Mouse (Mus musculus): ENCODE data around the gene Man2a2. TPM values are rescaled to one million over a fixed set of nuclear protein-coding genes. Genes with fewer than 3 reads are reported as not detected.
A peak's percentile ranks its signal among the peaks of the same experiment; 100 is the strongest.
"Not testable (repeated sequence)": the region's sequence is repeated elsewhere in the genome, so short reads cannot be mapped to it uniquely, and the experiment has no call there.

Gene Man2a2
- polyA plus RNA-seq, 1 experiment, result 78.3 TPM

DNA sequence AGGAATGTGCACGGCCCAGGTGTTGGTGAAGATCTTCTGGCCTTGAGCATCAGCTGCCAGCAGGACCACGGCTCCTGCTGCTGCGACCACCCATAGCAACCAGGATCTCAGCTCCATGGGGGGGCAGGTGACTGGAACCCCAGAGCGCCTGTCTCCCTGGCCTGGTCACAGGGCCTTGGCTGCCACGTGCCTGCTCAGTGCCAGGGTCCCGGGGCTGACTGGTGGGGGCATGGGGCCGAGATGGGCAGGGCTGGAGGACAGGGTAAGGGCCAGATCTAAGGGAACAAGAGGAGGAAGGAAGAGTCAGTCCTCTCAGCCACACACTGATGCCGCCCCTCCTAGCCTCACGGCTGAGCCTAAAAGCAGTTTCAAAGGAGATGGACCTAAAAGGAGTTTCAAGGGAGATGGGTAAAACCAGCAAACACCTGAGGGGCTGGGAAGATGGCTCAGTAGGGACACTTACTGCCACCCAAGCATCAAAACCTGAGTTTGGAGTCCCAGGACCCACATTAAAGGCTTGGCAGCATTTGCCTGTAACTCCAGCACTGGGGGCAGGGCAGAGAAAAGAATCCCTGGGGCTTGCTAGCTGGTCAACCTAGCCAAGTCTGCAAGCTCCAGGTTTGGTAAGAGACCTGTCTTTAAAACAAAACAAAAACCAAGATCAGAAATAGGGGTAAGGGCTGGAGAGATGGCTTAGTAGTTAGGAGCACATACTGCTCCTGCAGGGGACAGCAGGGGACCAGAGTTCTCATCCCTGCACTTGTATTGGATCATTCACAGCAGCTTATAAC lies 27.7 kb upstream of the Man2a2 start:
- no peak for DNase-seq (ENCODE audit: low read depth)
- TF ChIP-seq CTCF (IDR thresholded peaks at IDR 0.05; ENCODE audit: borderline replicate concordance, extremely low read depth, insufficient read depth, insufficient read length), result no peak
- TF ChIP-seq POLR2A (IDR thresholded peaks at IDR 0.05; ENCODE audit: borderline replicate concordance, extremely low read depth, insufficient read depth, insufficient read length, poor library complexity, severe bottlenecking), result no peak

DNA sequence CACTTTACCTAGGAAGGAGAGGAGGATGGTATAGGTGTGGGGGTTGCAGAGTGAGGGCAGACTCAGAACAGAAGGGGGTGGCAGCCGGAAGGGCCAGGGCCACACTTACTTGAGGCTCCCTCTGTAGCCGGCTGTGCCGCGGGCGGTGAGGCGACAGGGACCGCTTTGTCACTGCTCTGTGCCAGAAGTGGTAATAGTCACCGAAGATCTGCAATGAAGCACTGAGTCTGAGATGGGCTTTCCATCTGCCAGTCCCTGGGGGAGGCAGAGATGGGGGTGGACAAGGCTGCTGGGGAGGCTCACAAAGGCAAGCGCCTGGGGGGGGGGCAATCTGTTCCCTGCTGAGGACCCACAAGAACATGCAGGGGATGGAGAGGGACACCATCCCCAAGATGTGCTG lies 26.8 kb upstream of the Man2a2 start:
- no peak for DNase-seq (ENCODE audit: low read depth)
- TF ChIP-seq POLR2A (IDR thresholded peaks at IDR 0.05; ENCODE audit: borderline replicate concordance, extremely low read depth, insufficient read depth, insufficient read length, poor library complexity, severe bottlenecking) (no peak), CTCF (IDR thresholded peaks at IDR 0.05; ENCODE audit: borderline replicate concordance, extremely low read depth, insufficient read depth, insufficient read length) (no peak)

DNA sequence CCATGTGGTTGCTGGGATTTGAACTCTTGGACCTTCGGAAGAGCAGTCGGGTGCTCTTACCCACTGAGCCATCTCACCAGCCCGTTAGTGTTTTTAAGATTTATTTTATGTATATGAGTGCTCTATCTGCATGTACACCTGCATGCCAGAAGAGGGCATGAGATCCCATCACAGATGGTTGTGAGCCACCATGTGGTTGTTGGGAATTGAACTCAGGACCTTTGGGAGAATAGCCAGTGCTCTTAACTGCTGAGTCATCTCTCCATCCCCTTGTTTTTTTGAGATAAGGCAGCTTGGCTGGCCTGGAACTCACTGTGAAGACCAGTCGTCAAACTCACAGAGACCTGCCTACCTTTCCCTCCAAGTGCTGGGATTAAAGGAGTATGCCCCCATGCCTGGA lies 25.3 kb upstream of the Man2a2 start:
- not testable (repeated sequence) for DNase-seq (ENCODE audit: low read depth)

DNA sequence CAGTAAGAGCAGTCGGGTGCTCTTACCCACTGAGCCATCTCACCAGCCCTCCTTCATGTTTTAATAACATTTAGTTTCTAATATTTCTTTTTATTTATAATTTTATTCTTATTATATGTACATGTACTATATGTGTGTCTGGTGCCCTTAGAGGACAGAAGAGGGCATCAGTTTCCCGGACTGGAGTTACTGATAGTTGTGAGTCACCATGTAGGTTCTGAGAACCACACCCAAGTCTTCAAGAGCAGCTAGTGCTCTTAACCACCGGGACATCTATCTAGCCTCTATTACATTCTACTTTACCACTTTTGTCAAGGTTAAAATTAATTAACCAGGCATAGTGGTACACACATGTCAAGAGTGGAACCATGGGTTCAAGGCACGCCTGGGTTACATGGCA lies 23.4 kb upstream of the Man2a2 start:
- no peak for TF ChIP-seq CTCF (IDR thresholded peaks at IDR 0.05; ENCODE audit: borderline replicate concordance, extremely low read depth, insufficient read depth, insufficient read length)
- no peak for TF ChIP-seq POLR2A (IDR thresholded peaks at IDR 0.05; ENCODE audit: borderline replicate concordance, extremely low read depth, insufficient read depth, insufficient read length, poor library complexity, severe bottlenecking)

DNA sequence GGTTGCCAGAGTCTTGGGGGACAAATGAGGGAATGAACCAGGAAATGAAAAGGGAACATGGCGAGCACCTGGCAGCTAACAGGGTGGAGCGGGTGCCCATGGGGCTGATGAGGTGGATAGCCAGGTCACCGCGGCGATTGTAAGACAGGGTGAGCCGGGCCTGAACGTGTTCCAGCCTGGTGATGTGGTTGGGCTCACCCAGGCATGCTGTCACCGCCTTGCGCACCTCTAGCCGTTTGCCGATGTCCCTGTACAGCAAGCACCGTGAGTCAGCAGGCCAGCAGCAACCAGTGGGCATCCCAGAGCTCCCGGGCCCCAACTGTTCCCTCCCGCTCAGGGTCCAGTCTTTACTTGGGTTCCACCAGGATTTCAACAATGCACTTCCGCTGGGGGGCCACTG lies 20.9 kb upstream of the Man2a2 start:
- TF ChIP-seq POLR2A (IDR thresholded peaks at IDR 0.05; ENCODE audit: borderline replicate concordance, extremely low read depth, insufficient read depth, insufficient read length, poor library complexity, severe bottlenecking) (no peak), CTCF (IDR thresholded peaks at IDR 0.05; ENCODE audit: borderline replicate concordance, extremely low read depth, insufficient read depth, insufficient read length) (no peak)

More for the DNA sequence above, 23.4 kb upstream of the Man2a2 start:
- no peak for DNase-seq (ENCODE audit: low read depth)

DNA sequence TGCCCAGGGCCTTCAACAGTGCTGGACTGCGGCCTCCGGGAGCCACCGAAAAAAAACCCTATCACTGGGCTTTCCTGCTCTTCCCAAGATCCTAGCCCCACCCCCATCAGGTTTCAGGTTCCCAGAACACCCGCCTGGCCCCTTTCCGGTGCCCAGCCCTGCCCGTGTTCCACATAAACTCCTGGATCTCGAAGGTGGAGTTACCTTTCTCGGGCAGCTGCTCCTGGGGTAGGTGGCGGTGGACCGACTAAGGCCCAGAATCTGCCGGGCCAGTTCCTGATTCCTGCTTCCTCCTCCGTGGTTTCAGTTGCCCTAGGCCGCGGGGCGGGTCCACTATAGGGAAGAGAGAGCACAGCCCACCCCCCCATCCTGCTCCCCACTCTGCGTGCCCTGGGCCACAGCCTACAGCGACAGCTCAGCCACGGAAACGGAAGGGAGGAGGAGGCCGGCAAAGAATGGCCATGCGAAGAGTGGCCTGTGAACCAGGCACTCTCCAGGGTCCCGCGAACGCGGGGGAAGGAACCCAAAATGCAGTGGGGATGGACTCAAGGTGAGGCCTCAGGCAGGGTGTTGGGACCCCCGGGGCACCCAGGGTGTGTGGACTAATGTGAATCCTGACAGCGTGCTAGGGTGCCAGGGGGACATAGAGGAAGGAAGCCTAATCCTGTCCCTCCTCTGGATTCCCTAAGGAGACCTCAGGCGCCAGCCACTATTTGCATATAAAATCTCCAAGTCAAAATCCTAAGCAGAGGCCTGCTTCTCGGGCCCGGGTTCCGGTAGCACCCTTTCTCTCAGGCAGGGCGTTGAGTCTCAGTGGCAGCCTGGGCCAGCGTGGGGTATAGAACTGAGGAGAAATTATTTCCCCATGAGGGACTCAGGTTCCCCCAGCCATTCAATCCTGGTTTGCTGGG lies 16.7 kb upstream of the Man2a2 start, which contains the start of gene Fes:
Gene Fes, minus strand, starts transcription at position 314 of the 911 bp plus-strand sequence.
- DNase-seq (ENCODE audit: low read depth), result no peak
- TF ChIP-seq POLR2A (IDR thresholded peaks at IDR 0.05; ENCODE audit: borderline replicate concordance, extremely low read depth, insufficient read depth, insufficient read length, poor library complexity, severe bottlenecking), result no peak
- no peak for TF ChIP-seq CTCF (IDR thresholded peaks at IDR 0.05; ENCODE audit: borderline replicate concordance, extremely low read depth, insufficient read depth, insufficient read length)

More for the DNA sequence above, 20.9 kb upstream of the Man2a2 start:
- DNase-seq (ENCODE audit: low read depth), result no peak

DNA sequence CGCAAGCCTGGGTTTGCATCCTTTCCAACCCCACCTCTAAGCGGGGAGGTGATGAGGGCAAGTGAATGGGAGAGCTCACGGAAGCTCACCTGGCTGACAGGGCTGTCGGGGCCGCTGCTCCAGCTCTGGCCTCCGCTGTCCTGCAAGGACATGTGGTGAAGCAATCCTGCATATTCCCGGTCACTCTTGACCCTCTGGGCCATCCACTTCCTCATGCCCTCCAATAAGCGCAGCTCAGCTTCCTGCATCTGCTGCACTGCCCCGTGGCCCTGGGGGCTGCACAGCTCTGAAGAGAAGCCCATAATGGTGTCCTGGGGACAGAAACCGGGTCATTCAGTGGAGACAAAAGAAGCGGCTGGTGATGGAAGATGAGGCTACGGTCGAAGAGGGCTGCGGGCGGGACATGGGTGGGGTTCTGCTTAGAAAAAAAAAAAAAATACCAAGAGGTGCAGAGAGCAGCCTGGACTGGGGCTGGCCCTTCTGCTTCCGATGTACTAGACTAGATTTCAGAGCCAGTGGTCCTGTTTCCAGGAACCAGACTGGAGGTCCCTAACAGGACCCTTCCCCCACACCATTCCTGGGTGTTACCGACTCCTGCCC lies 16.0 kb upstream of the Man2a2 start:
- TF ChIP-seq POLR2A (IDR thresholded peaks at IDR 0.05; ENCODE audit: borderline replicate concordance, extremely low read depth, insufficient read depth, insufficient read length, poor library complexity, severe bottlenecking) (no peak), CTCF (IDR thresholded peaks at IDR 0.05; ENCODE audit: borderline replicate concordance, extremely low read depth, insufficient read depth, insufficient read length) (no peak)
- no peak for DNase-seq (ENCODE audit: low read depth)

DNA sequence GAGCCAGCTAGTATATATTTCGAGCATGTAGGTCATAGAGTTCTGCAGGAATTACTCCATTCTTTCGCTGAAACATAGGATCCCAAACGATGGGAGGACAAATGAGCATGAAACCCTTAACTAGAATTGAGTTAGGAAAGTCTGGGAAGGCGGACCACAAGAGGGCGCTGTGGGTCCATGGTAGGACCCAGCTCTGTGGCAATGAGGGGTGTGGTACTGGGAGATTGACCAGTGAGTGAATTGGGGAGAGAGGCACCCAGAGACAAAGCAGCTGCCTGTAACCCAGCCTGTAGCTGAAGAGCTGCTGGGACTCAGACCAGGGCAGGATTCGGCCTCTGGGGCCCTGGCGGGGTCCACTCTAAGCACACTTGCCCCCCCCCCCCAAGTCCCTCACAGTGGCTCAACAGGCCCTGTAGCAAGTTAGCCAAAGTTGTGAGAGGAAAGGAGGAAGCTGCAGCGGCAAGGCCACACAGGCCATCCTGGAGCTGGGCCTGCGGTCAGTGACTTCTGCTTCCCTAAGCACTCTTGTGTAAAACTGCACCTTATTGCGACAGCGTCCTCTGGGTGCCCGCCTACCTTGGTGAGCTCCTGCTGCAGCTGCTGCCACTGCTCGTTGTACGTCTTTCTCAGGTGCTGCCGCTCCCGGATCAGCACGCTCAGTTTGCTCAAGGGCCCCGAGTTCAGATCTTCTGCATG lies 15.2 kb upstream of the Man2a2 start:
- DNase-seq (ENCODE audit: low read depth), result peak; percentile 92
- no peak for TF ChIP-seq POLR2A (IDR thresholded peaks at IDR 0.05; ENCODE audit: borderline replicate concordance, extremely low read depth, insufficient read depth, insufficient read length, poor library complexity, severe bottlenecking)
- peak; percentile 97 for TF ChIP-seq CTCF (IDR thresholded peaks at IDR 0.05; ENCODE audit: borderline replicate concordance, extremely low read depth, insufficient read depth, insufficient read length)

DNA sequence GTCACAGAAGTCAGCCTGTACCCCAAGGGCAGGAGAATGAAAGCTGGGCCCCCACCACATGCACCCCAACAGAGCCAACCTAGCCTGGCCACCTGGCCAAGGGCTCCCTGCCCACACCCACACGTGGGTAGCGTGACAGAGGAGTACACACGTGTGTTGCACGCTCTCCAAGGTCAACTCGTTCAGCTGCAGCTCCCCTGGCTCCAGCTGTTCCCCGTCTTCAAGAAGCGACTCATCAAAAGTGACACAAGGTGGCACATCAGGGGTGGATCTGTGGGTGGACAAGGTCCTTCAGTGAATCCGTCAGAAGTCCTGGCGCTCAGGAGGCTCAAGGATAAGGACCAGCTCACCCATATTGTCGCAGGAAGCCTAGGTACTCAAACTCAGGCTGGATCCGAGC lies 11.7 kb upstream of the Man2a2 start:
- no peak for DNase-seq (ENCODE audit: low read depth)
- TF ChIP-seq CTCF (IDR thresholded peaks at IDR 0.05; ENCODE audit: borderline replicate concordance, extremely low read depth, insufficient read depth, insufficient read length) (no peak), POLR2A (IDR thresholded peaks at IDR 0.05; ENCODE audit: borderline replicate concordance, extremely low read depth, insufficient read depth, insufficient read length, poor library complexity, severe bottlenecking) (no peak)

DNA sequence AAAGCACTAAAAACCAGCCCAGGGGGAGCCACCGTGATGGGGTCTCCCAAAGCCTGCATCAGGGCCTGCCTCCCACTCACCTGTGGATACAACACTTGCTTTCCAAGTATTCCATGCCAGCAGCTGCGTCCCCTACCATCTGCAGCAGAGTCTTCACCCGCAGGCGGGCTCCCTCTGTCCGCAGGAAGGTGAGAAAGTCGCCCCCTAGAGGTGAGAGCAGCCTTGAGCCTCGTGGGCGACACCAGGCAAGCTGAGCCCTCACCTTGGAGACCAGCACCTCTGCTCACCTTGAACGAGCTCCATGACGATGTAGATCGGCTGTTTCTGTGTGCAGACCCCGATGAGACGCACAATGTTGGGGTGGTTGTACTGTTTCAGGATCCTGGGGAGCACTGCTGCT lies 8.4 kb upstream of the Man2a2 start:
- TF ChIP-seq CTCF (IDR thresholded peaks at IDR 0.05; ENCODE audit: borderline replicate concordance, extremely low read depth, insufficient read depth, insufficient read length), result peak; percentile 50
- no peak for TF ChIP-seq POLR2A (IDR thresholded peaks at IDR 0.05; ENCODE audit: borderline replicate concordance, extremely low read depth, insufficient read depth, insufficient read length, poor library complexity, severe bottlenecking)
- DNase-seq (ENCODE audit: low read depth), result no peak

DNA sequence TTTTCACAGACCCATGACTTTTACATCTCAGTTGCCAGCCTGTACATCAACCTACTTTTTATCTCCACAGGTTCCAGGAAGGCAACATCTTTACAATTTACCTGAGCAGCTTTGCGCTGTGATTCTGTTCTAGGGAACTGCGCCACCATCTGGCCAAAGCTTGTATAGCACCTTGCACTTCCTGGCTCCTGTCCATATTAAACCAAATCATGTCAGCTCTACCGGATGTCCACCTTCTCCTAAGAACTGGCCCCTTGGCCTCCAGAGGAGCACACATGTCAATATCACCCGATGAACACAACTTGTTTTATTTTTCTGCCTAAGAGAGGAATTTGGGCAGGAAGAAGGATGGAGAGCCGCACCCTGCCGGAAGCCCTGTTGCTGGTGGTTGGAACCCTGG lies 6.3 kb upstream of the Man2a2 start:
- TF ChIP-seq CTCF (IDR thresholded peaks at IDR 0.05; ENCODE audit: borderline replicate concordance, extremely low read depth, insufficient read depth, insufficient read length) (peak; percentile 80; the same call in 1 of the 2 replicates), POLR2A (IDR thresholded peaks at IDR 0.05; ENCODE audit: borderline replicate concordance, extremely low read depth, insufficient read depth, insufficient read length, poor library complexity, severe bottlenecking) (no peak)
- DNase-seq (ENCODE audit: low read depth), result peak; percentile 50

All from brain, embryonic 14.5 days (tissue).